Mouse (Mus musculus) E14TG2a.4 (cell line): ENCODE data around the gene Mpp3.

Experiments used
- CTCF ChIP-seq: conservative IDR thresholded peaks from 2 replicates; pipeline ENCODE4 v1.5.1; 2014; ENCODE audit warnings: low read length
- NANOG ChIP-seq: IDR thresholded peaks from 2 replicates; pipeline ENCODE4 v1.6.1; 2014; ENCODE audit warnings: borderline replicate concordance, low read length, mixed read lengths
- POU5F1 ChIP-seq: IDR thresholded peaks from 2 replicates; pipeline ENCODE4 v1.6.1; 2014; ENCODE audit warnings: low read length, borderline replicate concordance

GRCm38 (mm10) chr11:101974181-101974580, 54.1 kb downstream of the Mpp3 start:
- no peak for TF ChIP-seq CTCF
- no peak for TF ChIP-seq NANOG
- no peak for TF ChIP-seq POU5F1
